Mouse (Mus musculus) liver, adult 2 months (tissue): ENCODE results near the gene Med29. TPM values are rescaled to one million over a fixed set of nuclear protein-coding genes. Genes with fewer than 3 reads are reported as not detected.

Experiments
- DNase-seq: peaks from one replicate; pipeline ENCODE4 v3.0.0-alpha.2; 2011; ENCODE audit warnings: low read depth, low spot score; ENCODE audit errors: extremely low read depth
- H3K27ac ChIP-seq: fragments of 200-500 bp; replicated peaks from 2 replicates; pipeline ENCODE4 v1.5.1; 2012; ENCODE audit warnings: low read depth, mild to moderate bottlenecking, control low read depth, inconsistent platforms, low read length; ENCODE audit not compliant: insufficient read depth
- H3K27me3 ChIP-seq: fragments of 200-500 bp; 2 replicates; pipeline ENCODE4 v1.6.1; 2012; ENCODE audit warnings: mild to moderate bottlenecking, moderate library complexity, low read length, inconsistent platforms; ENCODE audit not compliant: control insufficient read depth, insufficient read depth
- H3K36me3 ChIP-seq: fragments of 200-500 bp; 2 replicates; pipeline ENCODE4 v1.6.1; 2012; ENCODE audit warnings: low read length, inconsistent platforms; ENCODE audit not compliant: control insufficient read depth, insufficient read depth
- H3K4me1 ChIP-seq: fragments of 200-500 bp; 2 replicates; pipeline ENCODE4 v1.6.1; 2011; ENCODE audit warnings: low read length; ENCODE audit not compliant: control insufficient read depth, insufficient read depth
- H3K4me3 ChIP-seq: fragments of 200-500 bp; 2 replicates; pipeline ENCODE4 v1.5.1; 2011; ENCODE audit warnings: low read depth, mild to moderate bottlenecking, control low read depth, low read length, moderate library complexity; ENCODE audit not compliant: insufficient read depth
- H3K79me2 ChIP-seq: fragments of 200-500 bp; 2 replicates; pipeline ENCODE4 v1.6.1; 2012; ENCODE audit warnings: inconsistent platforms, mild to moderate bottlenecking, low read length, moderate library complexity; ENCODE audit not compliant: control insufficient read depth, insufficient read depth
- H3K9ac ChIP-seq: fragments of 200-500 bp; 2 replicates; pipeline ENCODE4 v1.6.1; 2012; ENCODE audit warnings: low read depth, mild to moderate bottlenecking, control low read depth, inconsistent platforms, low read length
- CTCF ChIP-seq: fragments of 200-500 bp; IDR thresholded peaks from 2 replicates; pipeline ENCODE4 v1.5.1; 2011; ENCODE audit warnings: low read depth, low read length, control low read depth
- POLR2A ChIP-seq: fragments of 200-500 bp; IDR thresholded peaks from 2 replicates; pipeline ENCODE4 v1.6.1; 2011; ENCODE audit warnings: low read length, control low read depth; ENCODE audit not compliant: insufficient read depth; ENCODE audit errors: extremely low read depth
- WGBS: fragments of 180-500 bp; shearing (Covaris S2); methylation state at CpG from one replicate; pipeline ENCODE4 v1.1.7; 2018; 5-methylcytosine and 5-hydroxymethylcytosine counted together
- polyA plus RNA-seq: library from polyadenylated mRNA; depleted of rRNA; stranded (reverse); fragments of >200 nt; gene quantifications from 2 replicates; pipeline ENCODE4 v1.2.3, GENCODE M21; 2012; rRNA removed
- total RNA-seq: library from RNA; depleted of rRNA; stranded (reverse); fragments of >200 nt; gene quantifications from 2 replicates; pipeline ENCODE4 v1.2.3, GENCODE M21; 2014; rRNA removed

Gene Med29
- total and polyA plus RNA-seq, 2 experiments, result 13.4 to 49.2 TPM

- WGBS, result 3% methylated on average over 3 of the region's 3 CpGs
- DNase-seq, result peak; percentile 93
- no peak for TF ChIP-seq POLR2A
- TF ChIP-seq CTCF, result no peak
Measured at GRCm38 (mm10) chr7:28347746-28348145, 44.8 kb downstream of the Med29 start.

GRCm38 (mm10) chr7:28344637-28345036, 47.9 kb downstream of the Med29 start:
- Histone ChIP-seq H3K79me2 (no peaks in the 10 kb centered on the region), H3K27ac (no peak overlapping the region), H3K36me3 (no peaks in the 10 kb centered on the region), H3K4me3 (no peak overlapping the region), H3K9ac (no peak overlapping the region), H3K4me1 (peaks cover 25% of the 10 kb centered on the region), H3K27me3 (no peaks in the 10 kb centered on the region)
- peak; percentile 64 for TF ChIP-seq CTCF
- TF ChIP-seq POLR2A, result no peak
- peak; percentile 60 for DNase-seq
- 0% methylated on average over 4 of the region's 4 CpGs for WGBS

More at GRCm38 (mm10) chr7:28347746-28348145, 44.8 kb downstream of the Med29 start:
- Histone ChIP-seq H3K9ac (peak overlapping the region; percentile 52; the same call in 1 of the 2 replicates), H3K79me2 (peaks cover 11% of the 10 kb centered on the region; the same call in 1 of the 2 replicates), H3K27ac (peak overlapping the region; percentile 93), H3K4me1 (peaks cover 24% of the 10 kb centered on the region), H3K27me3 (no peaks in the 10 kb centered on the region), H3K4me3 (no peak overlapping the region), H3K36me3 (peaks cover 4% of the 10 kb centered on the region; the same call in 1 of the 2 replicates)

GRCm38 (mm10) chr7:28341381-28341780, 51.1 kb downstream of the Med29 start:
- Histone ChIP-seq H3K9ac (0 out of 2 replicates have a peak overlapping the region, but pooled peaks have one; percentile 21), H3K4me1 (peaks cover 26% of the 10 kb centered on the region), H3K36me3 (no peaks in the 10 kb centered on the region), H3K27ac (peak overlapping the region; percentile 87), H3K4me3 (no peak overlapping the region), H3K79me2 (peaks cover 16% of the 10 kb centered on the region), H3K27me3 (no peaks in the 10 kb centered on the region)
- DNase-seq, result peak; percentile 87
- WGBS, result 12% methylated on average over 7 of the region's 7 CpGs
- TF ChIP-seq CTCF (no peak), POLR2A (no peak)

GRCm38 (mm10) chr7:28339213-28339917, 53.1 kb downstream of the Med29 start:
- WGBS, result 48% methylated on average over 19 of the region's 19 CpGs
- H3K79me2 ChIP-seq, result peaks cover 32% of the 10 kb centered on the region
- no peak overlapping the region for H3K9ac ChIP-seq
- peak overlapping the region; percentile 12; the same call in 1 of the 2 replicates for H3K4me3 ChIP-seq
- peak overlapping the region; percentile 67 for H3K27ac ChIP-seq
- peaks cover 29% of the 10 kb centered on the region for H3K4me1 ChIP-seq
- peaks cover 1% of the 10 kb centered on the region; the same call in 1 of the 2 replicates for H3K36me3 ChIP-seq
- no peak for TF ChIP-seq POLR2A
- TF ChIP-seq CTCF, result peak; percentile 50
- no peaks in the 10 kb centered on the region for H3K27me3 ChIP-seq
- DNase-seq, result peak; percentile 71

GRCm38 (mm10) chr7:28338108-28338998, 54.2 kb downstream of the Med29 start, which contains the start of gene Supt5:
Supt5 (minus strand) TSS chr7:28338746.
- peaks cover 1% of the 10 kb centered on the region; the same call in 1 of the 2 replicates for H3K36me3 ChIP-seq
- WGBS, result under 1% methylated on average over 77 of the region's 77 CpGs
- H3K27ac ChIP-seq, result peak within 1 kb of the TSS; percentile 67
- DNase-seq, result peak; percentile 91
- TF ChIP-seq POLR2A, result peak; percentile 86
- TF ChIP-seq CTCF, result no peak
- H3K9ac ChIP-seq, result peak within 1 kb of the TSS; percentile 94
- H3K79me2 ChIP-seq, result peaks cover 38% of the 10 kb centered on the region
- H3K27me3 ChIP-seq, result no peaks in the 10 kb centered on the region
- peak within 1 kb of the TSS; percentile 97 for H3K4me3 ChIP-seq
- peaks cover 29% of the 10 kb centered on the region for H3K4me1 ChIP-seq

Other genes with a start within 250 kb of the Med29 start
- 34.0 and 38.6 TPM in 2 replicates for gene Fbl, start 223.0 kb downstream of the Med29 start, total RNA-seq
- 32.7 and 36.0 TPM in 2 replicates for gene Fbl, start 223.0 kb downstream of the Med29 start, polyA plus RNA-seq
- 7.0 and 9.7 TPM in 2 replicates for gene Dyrk1b, start 213.2 kb downstream of the Med29 start, total RNA-seq
- 14.8 and 16.6 TPM in 2 replicates for gene Dyrk1b, start 213.2 kb downstream of the Med29 start, polyA plus RNA-seq
- 0.28 and 0.47 TPM in 2 replicates for gene Eid2, start 124.8 kb downstream of the Med29 start, total RNA-seq
- 0.35 and 0.50 TPM in 2 replicates for gene Eid2, start 124.8 kb downstream of the Med29 start, polyA plus RNA-seq
- 1.9 and 3.0 TPM in 2 replicates for gene Eid2b, start 115.0 kb downstream of the Med29 start, total RNA-seq
- gene Eid2b, start 115.0 kb downstream of the Med29 start, polyA plus RNA-seq, result 3.5 and 3.9 TPM in 2 replicates
- gene Selenov, start 101.5 kb downstream of the Med29 start, total RNA-seq, result not detected in 2 replicates
- gene Selenov, start 101.5 kb downstream of the Med29 start, polyA plus RNA-seq, result not detected in 2 replicates
- not detected in 2 replicates for gene Dll3, start 90.5 kb downstream of the Med29 start, total RNA-seq
- not detected in 2 replicates for gene Dll3, start 90.5 kb downstream of the Med29 start, polyA plus RNA-seq
- 22.6 and 24.9 TPM in 2 replicates for gene Timm50, start 80.6 kb downstream of the Med29 start, total RNA-seq
- 49.4 and 52.6 TPM in 2 replicates for gene Timm50, start 80.6 kb downstream of the Med29 start, polyA plus RNA-seq
- 15.1 and 20.7 TPM in 2 replicates for gene Supt5, start 54.0 kb downstream of the Med29 start, total RNA-seq
- gene Supt5, start 54.0 kb downstream of the Med29 start, polyA plus RNA-seq, result 52.3 and 67.3 TPM in 2 replicates
- 110 and 136 TPM in 2 replicates for gene Rps16, start 42.1 kb downstream of the Med29 start, total RNA-seq
- gene Rps16, start 42.1 kb downstream of the Med29 start, polyA plus RNA-seq, result 471 and 577 TPM in 2 replicates
- gene Plekhg2, start 20.1 kb downstream of the Med29 start, total RNA-seq, result 0.65 and 1.3 TPM in 2 replicates
- gene Plekhg2, start 20.1 kb downstream of the Med29 start, polyA plus RNA-seq, result 3.3 and 3.5 TPM in 2 replicates
- gene Zfp36, start 12.5 kb downstream of the Med29 start, total RNA-seq, result 16.4 and 25.4 TPM in 2 replicates
- gene Zfp36, start 12.5 kb downstream of the Med29 start, polyA plus RNA-seq, result 41.1 and 54.3 TPM in 2 replicates
- gene Paf1, start 243 bp upstream of the Med29 start, total RNA-seq, result 16.1 TPM in 2 replicates
- gene Paf1, start 243 bp upstream of the Med29 start, polyA plus RNA-seq, result 52.8 and 59.1 TPM in 2 replicates
- 18.4 and 24.4 TPM in 2 replicates for gene Gmfg, start 44.7 kb upstream of the Med29 start, total RNA-seq
- gene Gmfg, start 44.7 kb upstream of the Med29 start, polyA plus RNA-seq, result 4.0 and 4.6 TPM in 2 replicates
- gene Lrfn1, start 59.3 kb upstream of the Med29 start, total RNA-seq, result 0.18 TPM in 1 of 2 replicates, not detected in the other
- gene Lrfn1, start 59.3 kb upstream of the Med29 start, polyA plus RNA-seq, result 0.70 and 0.71 TPM in 2 replicates
- gene Ifnl2, start 117.7 kb upstream of the Med29 start, total RNA-seq, result not detected in 2 replicates
- not detected in 2 replicates for gene Ifnl2, start 117.7 kb upstream of the Med29 start, polyA plus RNA-seq
- not detected in 2 replicates for gene Ifnl3, start 130.1 kb upstream of the Med29 start, total RNA-seq
- not detected in 2 replicates for gene Ifnl3, start 130.1 kb upstream of the Med29 start, polyA plus RNA-seq
- 8.7 and 16.4 TPM in 2 replicates for gene Sycn, start 148.2 kb upstream of the Med29 start, total RNA-seq
- gene Sycn, start 148.2 kb upstream of the Med29 start, polyA plus RNA-seq, result 1.4 and 1.6 TPM in 2 replicates
- gene Nccrp1, start 154.5 kb upstream of the Med29 start, total RNA-seq, result not detected in 2 replicates
- 0.05 TPM in 1 of 2 replicates, not detected in the other for gene Nccrp1, start 154.5 kb upstream of the Med29 start, polyA plus RNA-seq
- gene Samd4b, start 205.4 kb upstream of the Med29 start, total RNA-seq, result 4.1 and 6.9 TPM in 2 replicates
- gene Samd4b, start 205.4 kb upstream of the Med29 start, polyA plus RNA-seq, result 25.7 and 27.0 TPM in 2 replicates
- gene Pak4, start 205.5 kb upstream of the Med29 start, total RNA-seq, result 4.0 and 7.0 TPM in 2 replicates
- gene Pak4, start 205.5 kb upstream of the Med29 start, polyA plus RNA-seq, result 14.9 TPM in 2 replicates
- not detected in 2 replicates for gene Acp7, start 238.6 kb upstream of the Med29 start, total RNA-seq
- not detected in 2 replicates for gene Acp7, start 238.6 kb upstream of the Med29 start, polyA plus RNA-seq